Mouse (Mus musculus): Measurements from ENCODE around the gene Usp43. TPM values are rescaled to one million over a fixed set of nuclear protein-coding genes. Genes with fewer than 3 reads are reported as not detected.
A peak's percentile ranks its signal among the peaks of the same experiment; 100 is the strongest.

Gene Usp43
- 1.3 and 1.4 TPM in 2 replicates for polyA plus RNA-seq (2016; fragmentation: Nextera tagmentation; extraction: Ambion mirVana)

GRCm38 (mm10) chr11:67921827-67922754, at the start of gene Usp43:
Usp43 (minus strand) TSS chr11:67922153.
- WGBS = under 1% methylated on average over 59 of the region's 80 CpGs
- no peaks in the 10 kb centered on the region for H3K36me3 ChIP-seq
- H3K9me3 ChIP-seq = no peaks in the 10 kb centered on the region
- H3K27me3 ChIP-seq = peaks cover 29% of the 10 kb centered on the region
- H3K9ac ChIP-seq = peak within 1 kb of the TSS; percentile 66
- peak within 1 kb of the TSS; percentile 100 for H3K4me2 ChIP-seq (replicated peaks)
- H3K4me3 ChIP-seq = peak within 1 kb of the TSS; percentile 76
- peaks cover 9% of the 10 kb centered on the region; the same call in 1 of the 2 replicates for H3K4me1 ChIP-seq
- 0 out of 2 replicates have a peak within 1 kb of the TSS, but pooled peaks have one; percentile 32 for H3K27ac ChIP-seq
- ATAC-seq (ENCODE audit: insufficient number of reproducible peaks, insufficient read depth, low FRiP score, low TSS enrichment) = peak; percentile 62

- Histone ChIP-seq H3K9me3 (no peaks in the 10 kb centered on the region), H3K9ac (no peak overlapping the region), H3K4me2 (replicated peaks) (no peak overlapping the region; the same call in 1 of the 2 replicates), H3K4me3 (no peak overlapping the region), H3K27me3 (no peaks in the 10 kb centered on the region), H3K4me1 (peaks cover 13% of the 10 kb centered on the region), H3K36me3 (0 out of 2 replicates have a peak, but pooled peaks cover 5% of the 10 kb centered on the region), H3K27ac (no peak overlapping the region)
- no peak for ATAC-seq (ENCODE audit: insufficient number of reproducible peaks, insufficient read depth, low FRiP score, low TSS enrichment)
- 71% methylated on average over 11 of the region's 11 CpGs for WGBS
Observed at GRCm38 (mm10) chr11:67967831-67968230, 45.9 kb upstream of the Usp43 start.

GRCm38 (mm10) chr11:67965905-67966878, 44.2 kb upstream of the Usp43 start, which contains the start of gene Stx8:
Stx8 (plus strand) TSS chr11:67966193.
- Histone ChIP-seq H3K4me2 (replicated peaks) (peak within 1 kb of the TSS; percentile 76), H3K4me1 (peaks cover 13% of the 10 kb centered on the region), H3K36me3 (0 out of 2 replicates have a peak, but pooled peaks cover 2% of the 10 kb centered on the region), H3K9me3 (no peaks in the 10 kb centered on the region), H3K9ac (peak within 1 kb of the TSS; percentile 75), H3K27ac (peak within 1 kb of the TSS; percentile 50; the same call in 1 of the 2 replicates), H3K27me3 (no peaks in the 10 kb centered on the region), H3K4me3 (peak within 1 kb of the TSS; percentile 88)
- WGBS = under 1% methylated on average over 28 of the region's 28 CpGs
- ATAC-seq (ENCODE audit: insufficient number of reproducible peaks, insufficient read depth, low FRiP score, low TSS enrichment) = no peak; the same call in 1 of the 2 replicates

GRCm38 (mm10) chr11:67965242-67965883, 43.4 kb upstream of the Usp43 start, which contains the start of gene Cfap52:
Cfap52 (minus strand) TSS chr11:67965651.
- Histone ChIP-seq H3K27ac (peak within 1 kb of the TSS; percentile 50; the same call in 1 of the 2 replicates), H3K27me3 (no peaks in the 10 kb centered on the region), H3K4me3 (peak within 1 kb of the TSS; percentile 88), H3K36me3 (no peaks in the 10 kb centered on the region), H3K9ac (peak within 1 kb of the TSS; percentile 75), H3K4me1 (peaks cover 13% of the 10 kb centered on the region), H3K9me3 (no peaks in the 10 kb centered on the region), H3K4me2 (replicated peaks) (peak within 1 kb of the TSS; percentile 76)
- WGBS = 9% methylated on average over 15 of the region's 15 CpGs
- ATAC-seq (ENCODE audit: insufficient number of reproducible peaks, insufficient read depth, low FRiP score, low TSS enrichment) = no peak

- no peak overlapping the region for H3K4me3 ChIP-seq
- H3K4me2 ChIP-seq (replicated peaks) = no peak overlapping the region
- no peaks in the 10 kb centered on the region for H3K9me3 ChIP-seq
- no peak overlapping the region for H3K27ac ChIP-seq
- 76% methylated on average over 6 of the region's 6 CpGs for WGBS
- H3K36me3 ChIP-seq = no peaks in the 10 kb centered on the region
- H3K9ac ChIP-seq = no peak overlapping the region
- H3K4me1 ChIP-seq = peaks cover 13% of the 10 kb centered on the region
- no peaks in the 10 kb centered on the region for H3K27me3 ChIP-seq
- no peak for ATAC-seq (ENCODE audit: insufficient number of reproducible peaks, insufficient read depth, low FRiP score, low TSS enrichment)
Observed at GRCm38 (mm10) chr11:67964110-67964509, 42.2 kb upstream of the Usp43 start.

- H3K9ac ChIP-seq = no peak overlapping the region
- no peak overlapping the region for H3K27ac ChIP-seq
- H3K4me2 ChIP-seq (replicated peaks) = no peak overlapping the region
- H3K36me3 ChIP-seq = no peaks in the 10 kb centered on the region
- no peak overlapping the region for H3K4me3 ChIP-seq
- WGBS = 81% methylated on average over 6 of the region's 6 CpGs
- no peak for ATAC-seq (ENCODE audit: insufficient number of reproducible peaks, insufficient read depth, low FRiP score, low TSS enrichment)
- H3K9me3 ChIP-seq = no peaks in the 10 kb centered on the region
- no peaks in the 10 kb centered on the region for H3K27me3 ChIP-seq
- H3K4me1 ChIP-seq = no peaks in the 10 kb centered on the region
Observed at GRCm38 (mm10) chr11:67954413-67954812, 32.5 kb upstream of the Usp43 start.

GRCm38 (mm10) chr11:67953604-67954003, 31.7 kb upstream of the Usp43 start:
- Histone ChIP-seq H3K9me3 (no peaks in the 10 kb centered on the region), H3K27ac (no peak overlapping the region), H3K4me3 (no peak overlapping the region)

GRCm38 (mm10) chr11:67949475-67949874, 27.5 kb upstream of the Usp43 start:
- Histone ChIP-seq H3K36me3 (no peaks in the 10 kb centered on the region), H3K4me1 (peaks cover 2% of the 10 kb centered on the region; the same call in 1 of the 2 replicates), H3K9me3 (no peaks in the 10 kb centered on the region), H3K27ac (no peak overlapping the region), H3K4me2 (replicated peaks) (no peak overlapping the region), H3K9ac (no peak overlapping the region), H3K4me3 (no peak overlapping the region), H3K27me3 (no peaks in the 10 kb centered on the region)
- ATAC-seq (ENCODE audit: insufficient number of reproducible peaks, insufficient read depth, low FRiP score, low TSS enrichment) = no peak
- WGBS = 83% methylated on average over 9 of the region's 9 CpGs

More at GRCm38 (mm10) chr11:67953604-67954003, 31.7 kb upstream of the Usp43 start:
- no peak overlapping the region for H3K9ac ChIP-seq
- no peak for ATAC-seq (ENCODE audit: insufficient number of reproducible peaks, insufficient read depth, low FRiP score, low TSS enrichment)
- 81% methylated on average over 5 of the region's 5 CpGs for WGBS
- no peak overlapping the region for H3K4me2 ChIP-seq (replicated peaks)
- no peaks in the 10 kb centered on the region for H3K4me1 ChIP-seq
- no peaks in the 10 kb centered on the region for H3K27me3 ChIP-seq
- no peaks in the 10 kb centered on the region for H3K36me3 ChIP-seq

GRCm38 (mm10) chr11:67948229-67948628, 26.3 kb upstream of the Usp43 start:
- Histone ChIP-seq H3K4me2 (replicated peaks) (no peak overlapping the region), H3K4me3 (no peak overlapping the region), H3K27me3 (no peaks in the 10 kb centered on the region), H3K36me3 (no peaks in the 10 kb centered on the region), H3K4me1 (peaks cover 2% of the 10 kb centered on the region; the same call in 1 of the 2 replicates), H3K9me3 (no peaks in the 10 kb centered on the region), H3K9ac (no peak overlapping the region), H3K27ac (no peak overlapping the region)
- 48% methylated on average over 3 of the region's 3 CpGs for WGBS
- no peak for ATAC-seq (ENCODE audit: insufficient number of reproducible peaks, insufficient read depth, low FRiP score, low TSS enrichment)

- Histone ChIP-seq H3K27ac (no peak overlapping the region), H3K36me3 (no peaks in the 10 kb centered on the region), H3K27me3 (no peaks in the 10 kb centered on the region), H3K9ac (no peak overlapping the region), H3K4me3 (no peak overlapping the region), H3K9me3 (no peaks in the 10 kb centered on the region), H3K4me1 (no peaks in the 10 kb centered on the region), H3K4me2 (replicated peaks) (no peak overlapping the region)
- ATAC-seq (ENCODE audit: insufficient number of reproducible peaks, insufficient read depth, low FRiP score, low TSS enrichment) = no peak
- 91% methylated on average over 3 of the region's 3 CpGs for WGBS
Observed at GRCm38 (mm10) chr11:67932156-67932555, 10.2 kb upstream of the Usp43 start.
